ENCODE assay signal across 8 mouse cellular contexts in the genomic region with DNA sequence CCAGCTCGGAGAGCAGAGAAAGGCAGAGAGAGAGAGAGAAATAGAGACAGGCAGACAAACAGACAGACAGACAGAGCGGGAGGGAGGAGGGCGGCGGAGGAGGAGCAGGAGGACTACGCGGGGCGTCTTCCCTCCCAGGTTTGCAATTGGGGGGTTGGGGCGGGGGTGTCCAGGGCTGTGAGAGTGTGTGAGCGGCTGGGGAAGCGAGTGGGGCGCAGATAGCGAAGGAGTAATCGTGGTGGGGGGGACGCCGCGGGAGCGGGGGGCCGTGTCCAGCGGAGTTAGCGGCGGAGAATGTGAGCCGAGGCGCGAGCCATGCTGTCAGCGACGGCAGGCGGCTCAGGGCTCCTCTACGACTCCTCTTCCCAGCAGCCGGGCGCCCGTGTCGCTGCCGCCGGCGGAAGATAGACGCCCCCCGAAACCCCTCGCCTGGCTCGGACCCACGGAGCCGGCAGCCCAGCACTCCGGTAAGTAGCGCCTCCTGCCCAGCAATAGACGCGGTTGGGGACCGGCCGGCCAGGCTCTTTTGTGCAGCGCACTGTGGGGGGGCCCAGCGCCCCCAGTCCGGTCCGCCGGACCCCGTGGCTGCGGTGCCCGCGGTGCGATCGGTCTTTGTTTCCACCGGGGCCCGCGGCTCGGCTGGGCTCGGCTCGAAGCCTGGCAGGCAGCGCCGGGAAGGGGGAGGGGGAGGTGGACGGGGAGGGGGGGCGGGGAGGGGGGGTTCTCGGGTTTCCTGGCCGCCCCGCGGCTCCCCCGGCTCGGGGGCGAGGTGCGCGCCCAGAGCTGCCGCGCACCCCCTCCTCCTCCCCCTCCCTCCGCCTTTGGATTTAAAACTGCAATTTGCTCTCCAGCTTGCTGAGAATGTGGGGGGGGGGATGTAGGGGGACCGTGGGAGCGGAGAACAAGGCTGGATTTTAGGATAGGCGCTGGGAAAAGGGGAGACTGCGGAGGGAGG. TPM values are rescaled to one million over a fixed set of nuclear protein-coding genes. Genes with fewer than 3 reads are reported as not detected.
DNase-seq lines count a peak whose midpoint lies in the region; TF ChIP-seq lines count a peak whose summit lies in the region.

No protein-coding gene starts in this region.

- no peak for TF ChIP-seq RAD21 in CH12.LX (IDR thresholded peaks at IDR 0.05; ENCODE audit: low read depth, low read length)

- H3K9ac ChIP-seq in CH12.LX (ENCODE audit: insufficient read depth, low read depth), result peak overlapping the region; percentile 25

- in situ Hi-C loops in CH12.LX (cut with MboI; ENCODE audit: low pct_ligation_motif_present, low pct_unique_long_range_greater_than_20kb, low sequenced_read_pairs), result loop anchor here (5.0 to 10.0 kb wide), 2 partner anchors 35 to 193 kb away; no protein-coding TSS in a partner anchor

- peaks cover 3% of the 10 kb centered on the region; the same call in 1 of the 2 replicates for H3K79me2 ChIP-seq in CH12.LX (replicated peaks; ENCODE audit: control insufficient read depth, extremely low read depth, insufficient read depth, poor library complexity, severe bottlenecking)

- H3K27me3 ChIP-seq in CH12.LX (replicated peaks), result peaks cover 16% of the 10 kb centered on the region
- H3K27me3 ChIP-seq in spleen, adult 2 months (ENCODE audit: control insufficient read depth, insufficient read depth, low read length), result no peaks in the 10 kb centered on the region

- 1% methylated on average over 61 of the region's 84 CpGs for WGBS in spleen, adult 2 months

- no peak for TF ChIP-seq POLR2A in CH12.LX (IDR thresholded peaks at IDR 0.05; ENCODE audit: low read depth, low read length)
- TF ChIP-seq POLR2A in spleen, adult 2 months (IDR thresholded peaks at IDR 0.05; ENCODE audit: low read depth, low read length), result no peak

- dilution Hi-C loops in CH12.LX (cut with MboI; ENCODE audit: extremely low pct_ligation_motif_present, extremely low pct_unique_long_range_greater_than_20kb, low sequenced_read_pairs), result no loop called here

- H3K36me3 ChIP-seq in CH12.LX (replicated peaks in 1 of 2; ENCODE audit: control insufficient read depth in 1 of 2, insufficient read depth in 1 of 2, low read length in 1 of 2), result peaks cover 0 to 14% of the 10 kb centered on the region in 2 experiments
- 0 out of 2 replicates have a peak, but pooled peaks cover 1% of the 10 kb centered on the region for H3K36me3 ChIP-seq in spleen, adult 2 months (ENCODE audit: control insufficient read depth, insufficient read depth, low read length)

- H3K9me3 ChIP-seq in CH12.LX (replicated peaks; ENCODE audit: low read length), result no peaks in the 10 kb centered on the region

- H3K4me2 ChIP-seq in CH12.LX (ENCODE audit: insufficient read depth, low read depth, poor library complexity, severe bottlenecking), result peak overlapping the region; percentile 97

- peaks cover 10 to 35% of the 10 kb centered on the region in 2 experiments for H3K4me1 ChIP-seq in CH12.LX (ENCODE audit: control insufficient read depth in 1 of 2, insufficient read depth in 2 of 2)
- H3K4me1 ChIP-seq in spleen, adult 2 months (ENCODE audit: control insufficient read depth, insufficient read depth, insufficient read length), result peaks cover 17% of the 10 kb centered on the region

- H3K4me3 ChIP-seq in CH12.LX (replicated peaks in 1 of 3; ENCODE audit: low read depth in 2 of 3, low read length in 2 of 3, poor library complexity in 1 of 3), result peak overlapping the region; percentile 78 to 94 (median 85)
- peak overlapping the region; percentile 81 for H3K4me3 ChIP-seq in spleen, adult 2 months (ENCODE audit: extremely low read depth, insufficient read depth, insufficient read length)

- peak; percentile 33 for DNase-seq in 3T3-L1 (ENCODE audit: low read depth, low spot score)
- DNase-seq in CH12.LX (ENCODE audit: extremely low read depth), result no peak
- DNase-seq in embryo, embryonic 11 days, result peak; percentile 81
- peak; percentile 53 to 67 for DNase-seq in heart, adult 18-20 months
- DNase-seq in kidney, adult 9 months, result peak; percentile 50
- DNase-seq in lung, postnatal 10 days, result peak; percentile 74
- peak in 1 of 2 experiments; percentile 37 for DNase-seq in spleen, adult 2 months (ENCODE audit: low read depth in 1 of 2, low spot score in 2 of 2)
- DNase-seq in right cerebral cortex, postnatal 36 days (ENCODE audit: low spot score in 2 of 2), result no peak

- H3K27ac ChIP-seq in CH12.LX (ENCODE audit: insufficient read depth, low read depth), result peak overlapping the region; percentile 46; the same call in 1 of the 2 replicates
- peak overlapping the region; percentile 91 for H3K27ac ChIP-seq in spleen, adult 2 months (ENCODE audit: insufficient read depth, low read length)

- TF ChIP-seq EP300 in CH12.LX (IDR thresholded peaks at IDR 0.05; ENCODE audit: low read length), result no peak

- TF ChIP-seq CTCF in CH12.LX (conservative IDR thresholded peaks at IDR 0.05 in 1 of 2, IDR thresholded peaks at IDR 0.05 in 1 of 2; ENCODE audit: low read depth in 2 of 2, low read length in 2 of 2), result no peak
- no peak for TF ChIP-seq CTCF in spleen, adult 2 months (IDR thresholded peaks at IDR 0.05; ENCODE audit: extremely low read depth, insufficient read depth, insufficient read length, insufficient replicate concordance)

TF ChIP-seq in CH12.LX, 34 proteins besides CTCF, POLR2A, EP300 and RAD21:
- peak; percentile 14 for TF ChIP-seq SIN3A (IDR thresholded peaks at IDR 0.05; ENCODE audit: low read length)
- TF ChIP-seq KAT2A (IDR thresholded peaks at IDR 0.05; ENCODE audit: insufficient replicate concordance, low read length), result no peak
- TF ChIP-seq CHD2 (IDR thresholded peaks at IDR 0.05; ENCODE audit: low read length), result no peak

RNA-seq across cellular contexts. Expression of a gene that starts 1.0 kb away (rescaled TPM):
- total RNA-seq in CH12.LX (2012; rRNA removed), result 7.8 and 8.4 TPM in 2 replicates
- 1.0 and 1.6 TPM in 2 replicates for total RNA-seq in CH12.LX (2014; rRNA removed)
- 16.1 and 19.9 TPM in 2 replicates for polyA plus RNA-seq in CH12.LX (2012; ENCODE audit: insufficient read length, low read depth)
- 10 to 100 TPM; 36.3 to 38.5 TPM for total RNA-seq in heart, adult 18-20 months (2021)
- 24.3 and 25.1 TPM in 2 replicates for polyA plus RNA-seq in spleen, adult 2 months (2012; rRNA removed)

RNA-seq across cellular contexts. Expression of a gene that starts 38.2 kb away (rescaled TPM):
- total RNA-seq in CH12.LX (2012; rRNA removed) (0.04 TPM in 2 replicates), CH12.LX (2014; rRNA removed) (0.13 and 0.23 TPM in 2 replicates)
- 0.24 and 0.70 TPM in 2 replicates for polyA plus RNA-seq in CH12.LX (2012; ENCODE audit: insufficient read length, low read depth)
- total RNA-seq in heart, adult 18-20 months (2021), result under 1 TPM; 0.57 to 0.69 TPM
- polyA plus RNA-seq in spleen, adult 2 months (2012; rRNA removed), result 37.5 and 39.9 TPM in 2 replicates

Comparison
In these comparisons a context has a peak if more than half of its experiments do, and no peak if none do; other contexts are left out.
1. DNase-seq: peak in 3T3-L1 (single experiment), embryo, embryonic 11 days (single experiment), heart, adult 18-20 months (2 of 2), kidney, adult 9 months (single experiment) and lung, postnatal 10 days (single experiment); none in CH12.LX (single experiment) and right cerebral cortex, postnatal 36 days (0 of 2).